Mouse (Mus musculus) lung, postnatal 0 days (tissue): ENCODE data around the gene Il21r.

Experiments used
- CTCF ChIP-seq: IDR thresholded peaks from 2 replicates; pipeline ENCODE4 v1.5.1; 2016; ENCODE audit warnings: antibody characterized with exemption, mild to moderate bottlenecking
- EP300 ChIP-seq: IDR thresholded peaks from 2 replicates; pipeline ENCODE4 v1.6.1; 2016; ENCODE audit warnings: antibody characterized with exemption, mild to moderate bottlenecking, control low read depth

GRCm38 (mm10) chr7:125637220-125638140 is 34.3 kb downstream of the Il21r start:
- 0 out of 2 replicates have a peak, but pooled peaks have one; percentile 3 for TF ChIP-seq CTCF
- TF ChIP-seq EP300: no peak
